Mouse (Mus musculus) ovary, postnatal 10 days (tissue): ENCODE results near the gene Sap30l.
"Not testable (repeated sequence)": the region's sequence is repeated elsewhere in the genome, so short reads cannot be mapped to it uniquely, and the experiment has no call there.

Source experiments
- DNase-seq: peaks from one replicate; pipeline ENCODE4 v3.0.0; 2022; ENCODE audit warnings: low spot score

Gene Sap30l

GRCm38 (mm10) chr11:57831861-57832260 lies 30.4 kb downstream of the Sap30l start:
- DNase-seq = no peak

GRCm38 (mm10) chr11:57832552-57833201 lies 31.2 kb downstream of the Sap30l start, which contains the start of gene Hand1:
Gene Hand1, minus strand, starts transcription at chr11:57832818.
- no peak for DNase-seq

DNA sequence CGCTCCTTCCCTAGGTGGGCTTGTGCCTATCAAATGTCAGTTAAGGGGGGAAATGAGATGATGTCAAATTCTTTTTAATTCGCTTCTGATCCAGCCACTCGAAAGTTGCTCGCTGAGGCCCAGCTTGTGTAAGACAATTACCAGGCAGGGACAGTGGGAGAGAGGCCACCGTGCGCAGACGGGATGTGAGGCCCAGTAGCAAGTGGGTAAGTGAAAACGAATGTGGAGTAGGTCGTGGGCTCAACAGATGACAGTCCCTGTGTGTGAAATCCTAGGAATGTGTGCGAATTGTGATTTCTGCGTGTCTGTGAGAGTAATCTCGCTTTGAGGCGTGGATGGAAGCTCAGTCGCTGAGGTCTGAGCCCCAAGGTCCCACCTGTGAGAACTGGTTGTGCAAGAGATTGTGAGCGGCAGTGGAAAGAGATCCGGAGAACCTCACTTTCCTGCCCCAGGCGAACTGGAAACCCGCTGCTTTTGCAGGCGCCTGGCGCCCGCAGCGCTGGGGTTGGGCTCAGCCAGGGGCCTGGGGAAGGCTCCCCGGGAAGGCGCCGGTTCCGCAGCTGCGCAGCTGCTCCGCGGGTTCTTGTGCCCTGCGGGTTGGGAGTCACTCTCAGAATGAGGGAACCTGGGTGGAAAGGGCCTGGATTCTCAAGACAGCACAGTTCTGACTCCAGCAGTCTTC lies 32.0 kb downstream of the Sap30l start:
- DNase-seq = no peak

- no peak for DNase-seq
Measured at GRCm38 (mm10) chr11:57834031-57834430, 32.6 kb downstream of the Sap30l start.

DNA sequence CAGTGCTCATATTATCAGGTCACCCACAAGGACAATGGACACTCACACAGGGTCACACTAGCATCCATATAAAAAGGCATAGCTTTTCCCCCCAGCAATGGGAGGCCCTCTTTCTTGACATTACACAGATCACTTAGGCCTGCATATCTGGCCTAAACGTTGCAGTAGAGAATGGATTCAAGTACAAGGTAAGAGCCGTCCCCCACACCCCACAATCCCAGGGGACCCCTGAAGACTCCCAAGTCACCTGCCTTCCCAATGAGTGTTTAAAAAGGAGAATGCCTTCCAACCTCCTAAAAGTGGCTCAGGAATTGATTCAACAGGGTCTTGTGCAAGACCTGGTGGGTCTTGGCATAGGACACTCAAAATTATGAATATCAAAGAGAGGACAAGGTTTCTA lies 33.9 kb downstream of the Sap30l start:
- DNase-seq = no peak

- no peak for DNase-seq
Measured at GRCm38 (mm10) chr11:57835931-57836330, 34.5 kb downstream of the Sap30l start.

DNA sequence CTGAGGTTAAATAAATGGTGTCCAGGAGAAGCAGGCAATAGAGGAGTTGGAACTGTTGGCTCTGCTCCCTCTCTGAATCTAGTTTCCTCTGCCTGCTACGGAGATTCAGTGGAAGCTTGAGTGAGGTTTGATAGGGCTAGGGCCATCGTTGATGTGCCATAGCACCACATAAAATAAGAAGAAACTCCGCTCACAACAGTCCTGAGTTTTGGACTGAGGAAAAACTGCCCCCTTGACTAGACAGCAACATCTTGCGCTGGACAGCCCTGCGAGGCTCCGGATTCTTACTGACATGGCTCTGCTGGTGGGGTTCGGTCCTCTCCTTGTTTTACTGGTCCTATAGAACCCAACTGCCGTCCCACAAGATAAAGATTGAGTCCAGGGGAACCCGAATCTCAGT lies 35.0 kb downstream of the Sap30l start:
- no peak for DNase-seq

GRCm38 (mm10) chr11:57836872-57837680 lies 35.6 kb downstream of the Sap30l start:
- no peak for DNase-seq

DNA sequence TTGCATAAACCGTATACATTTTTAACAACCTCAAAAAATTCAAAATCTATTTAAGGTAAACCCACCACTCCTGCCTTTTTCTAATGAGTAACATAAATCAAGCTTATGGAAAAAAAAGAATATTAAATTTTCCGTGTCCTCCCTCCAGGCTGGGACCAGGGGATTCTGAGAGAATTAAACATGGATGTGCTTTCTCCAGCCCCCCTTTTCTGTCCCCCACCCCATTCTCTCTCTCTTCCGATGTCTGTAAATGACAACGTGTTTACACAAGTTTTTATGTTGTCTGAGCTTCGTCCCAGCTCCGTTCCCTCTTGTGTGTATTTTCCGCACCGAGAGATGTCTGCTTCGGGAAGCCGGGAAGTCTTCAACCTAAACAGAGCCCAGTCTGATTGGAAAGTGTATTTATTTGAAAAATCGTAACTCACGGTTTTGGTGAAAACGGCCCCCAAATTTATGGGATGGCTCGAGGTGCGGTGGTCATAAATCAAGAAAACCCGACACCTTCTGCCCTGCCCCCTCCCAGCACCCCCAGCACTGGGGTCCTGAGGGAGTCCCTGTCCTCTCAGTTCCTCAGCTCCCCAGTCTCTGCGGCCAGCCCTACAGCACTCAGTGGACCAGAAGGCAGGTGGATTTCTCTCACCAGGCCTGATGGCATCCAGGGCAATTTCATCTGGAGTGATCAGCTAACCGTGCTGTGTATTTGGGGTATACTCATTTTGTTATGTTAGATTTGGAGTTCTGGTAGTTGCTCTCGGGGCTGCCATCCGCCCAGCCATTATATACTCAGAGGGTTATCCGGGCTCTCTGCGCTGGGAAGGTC lies 36.6 kb downstream of the Sap30l start:
- no peak for DNase-seq

GRCm38 (mm10) chr11:57840986-57841385 lies 39.5 kb downstream of the Sap30l start:
- DNase-seq = no peak

DNA sequence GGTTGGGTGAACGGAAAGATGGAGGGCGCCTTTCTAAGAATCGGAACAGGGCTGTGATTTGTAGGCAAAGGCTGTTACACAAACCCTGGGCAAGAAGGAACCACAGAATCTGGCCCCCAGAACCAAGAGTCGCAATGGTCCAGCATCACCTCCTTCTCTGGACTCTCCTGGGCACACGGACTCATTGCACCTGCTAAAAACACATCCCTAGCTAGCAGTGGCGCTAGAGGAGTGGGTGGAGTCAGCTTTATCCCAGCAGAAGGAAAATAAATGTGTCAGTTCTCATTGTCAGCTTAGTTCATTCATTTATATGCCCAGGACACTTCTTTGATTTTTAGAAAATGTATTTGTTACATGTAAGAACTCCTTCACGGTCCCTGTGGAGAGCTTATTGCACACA lies 40.0 kb downstream of the Sap30l start:
- no peak for DNase-seq

- DNase-seq = not testable (repeated sequence)
Measured at GRCm38 (mm10) chr11:57846421-57847363, 45.3 kb downstream of the Sap30l start.

- DNase-seq = no peak
Measured at GRCm38 (mm10) chr11:57847396-57847795, 46.0 kb downstream of the Sap30l start.

DNA sequence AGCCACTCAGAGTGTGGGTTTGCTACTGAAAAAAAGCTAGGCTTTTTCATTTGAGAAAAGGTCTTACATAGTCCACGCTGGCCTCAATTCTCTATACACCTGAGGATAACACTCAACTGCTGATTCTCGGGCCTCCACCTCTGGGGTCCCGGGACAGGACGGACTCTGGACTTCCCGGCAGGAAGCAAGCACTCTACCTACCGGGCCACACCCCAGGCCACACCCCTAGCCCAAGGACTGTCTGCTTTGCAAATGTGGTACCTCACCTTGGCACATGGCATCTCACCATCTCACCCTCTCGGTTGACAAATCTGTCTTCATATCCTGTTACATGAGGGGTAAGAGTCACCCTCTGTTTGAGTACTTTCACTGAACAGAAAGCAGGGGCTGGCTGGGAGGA lies 48.9 kb downstream of the Sap30l start:
- DNase-seq = no peak

GRCm38 (mm10) chr11:57850931-57851330 lies 49.5 kb downstream of the Sap30l start:
- no peak for DNase-seq

GRCm38 (mm10) chr11:57853571-57853970 lies 52.1 kb downstream of the Sap30l start:
- no peak for DNase-seq

- no peak for DNase-seq
Measured at GRCm38 (mm10) chr11:57857709-57858108, 56.3 kb downstream of the Sap30l start.
